Mouse (Mus musculus): ENCODE data around the gene Utrn.

Gene Utrn

DNA sequence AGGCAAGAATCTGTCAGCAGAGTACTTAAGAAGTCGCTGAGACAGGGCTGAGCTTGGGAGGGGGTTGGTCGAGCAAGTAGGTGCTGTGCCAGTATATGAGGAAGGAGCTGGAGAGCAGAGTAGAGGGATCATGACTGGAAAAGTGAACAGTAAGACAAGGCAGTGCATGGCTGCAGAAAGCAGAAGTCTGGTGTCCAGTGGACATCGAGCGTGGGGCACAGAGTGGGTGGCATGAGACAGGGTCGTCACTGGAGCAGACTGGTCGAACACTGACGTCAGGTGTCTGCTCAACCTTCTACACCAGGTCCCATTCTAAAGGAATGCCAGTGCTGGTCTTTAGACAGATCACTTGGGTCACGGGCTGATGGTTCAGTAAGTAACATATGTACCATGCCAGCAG, 371.6 kb downstream of the Utrn start:
- no peak for DNase-seq

DNA sequence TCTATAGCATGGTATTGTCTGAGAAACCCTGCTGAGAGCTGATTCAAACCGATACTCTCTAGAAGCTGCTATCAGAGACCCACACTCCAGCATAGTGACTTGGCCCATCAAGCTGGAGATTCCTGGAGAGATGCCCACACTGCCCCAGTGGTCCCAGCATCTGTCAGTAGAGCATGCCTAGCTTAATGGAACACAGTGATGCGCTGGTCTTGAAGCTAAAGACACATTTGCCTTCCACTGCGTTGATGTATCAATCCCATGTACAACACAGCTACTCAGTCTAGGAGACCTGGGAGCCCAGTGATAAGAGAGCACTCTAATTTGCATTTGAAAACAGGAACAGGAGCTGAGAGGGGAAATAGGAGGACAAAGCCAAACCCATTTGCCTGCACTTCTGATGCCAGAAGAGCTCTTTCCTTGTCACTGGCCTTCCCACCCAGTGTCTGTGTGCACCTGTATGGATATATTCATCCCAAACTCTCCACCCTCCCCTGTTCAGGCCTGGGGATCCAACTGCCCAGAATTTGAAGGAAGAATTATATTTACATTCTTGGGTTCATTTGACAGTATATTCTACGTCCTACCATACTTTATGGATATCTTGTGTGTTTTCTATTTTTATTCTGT, 379.5 kb downstream of the Utrn start:
- DNase-seq, result peak in 1 of 2 experiments; percentile 11

DNA sequence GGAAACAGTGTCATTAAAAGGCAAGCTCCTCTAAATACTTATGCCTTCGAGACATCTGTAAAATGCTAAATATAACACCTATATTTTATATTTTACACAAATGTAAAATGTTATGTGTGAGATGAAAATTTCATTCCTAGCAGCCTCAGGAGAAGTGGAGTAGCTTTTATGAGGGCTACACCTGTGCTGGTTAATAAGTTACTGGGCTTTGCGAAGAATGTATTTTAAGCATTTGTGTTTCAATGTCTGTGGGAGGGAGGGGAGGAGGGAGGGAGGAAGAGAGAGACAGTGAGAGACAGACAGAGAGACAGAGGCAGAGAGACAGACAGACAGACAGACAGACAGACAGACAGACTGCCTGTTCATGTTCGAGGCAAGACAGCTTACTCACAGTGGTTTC, 380.6 kb downstream of the Utrn start:
- no peak for DNase-seq

DNA sequence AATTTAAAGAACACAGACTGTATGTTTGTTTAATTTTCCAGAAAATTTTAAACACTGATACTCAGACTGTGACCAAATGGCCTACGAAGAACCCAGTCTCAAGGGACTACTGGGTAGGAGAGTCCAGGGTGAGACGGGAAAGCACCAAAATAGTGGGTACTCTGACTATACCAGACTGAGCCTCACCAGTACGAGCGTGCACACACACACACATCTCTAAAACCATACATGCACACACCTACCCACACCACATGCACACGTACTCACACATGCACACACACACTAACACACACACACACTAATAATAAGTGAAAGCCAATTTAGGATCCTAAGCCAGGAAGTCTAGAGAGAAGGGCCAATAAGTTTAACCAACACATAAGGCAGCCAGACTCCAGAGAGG, 381.0 kb downstream of the Utrn start:
- DNase-seq, result no peak

DNA sequence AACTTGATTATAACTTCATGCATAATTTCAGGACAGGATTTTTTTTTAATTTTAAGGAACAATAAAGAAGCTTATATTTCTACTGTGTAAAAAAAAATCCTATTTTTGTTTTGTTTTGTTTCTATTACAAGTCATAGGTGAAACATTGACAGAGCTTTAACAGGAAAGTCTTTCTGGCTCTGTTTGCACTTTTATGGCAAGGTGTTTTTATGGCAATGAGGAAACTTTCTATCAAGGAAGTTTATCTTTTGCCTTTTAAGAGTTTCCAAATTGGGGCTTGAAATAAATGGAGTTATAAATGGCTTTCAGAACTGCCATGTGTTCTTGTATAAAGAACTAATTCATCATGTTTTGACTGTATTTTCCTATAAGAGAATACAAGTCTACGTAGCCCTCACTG, 385.7 kb downstream of the Utrn start:
- no peak for DNase-seq

DNA sequence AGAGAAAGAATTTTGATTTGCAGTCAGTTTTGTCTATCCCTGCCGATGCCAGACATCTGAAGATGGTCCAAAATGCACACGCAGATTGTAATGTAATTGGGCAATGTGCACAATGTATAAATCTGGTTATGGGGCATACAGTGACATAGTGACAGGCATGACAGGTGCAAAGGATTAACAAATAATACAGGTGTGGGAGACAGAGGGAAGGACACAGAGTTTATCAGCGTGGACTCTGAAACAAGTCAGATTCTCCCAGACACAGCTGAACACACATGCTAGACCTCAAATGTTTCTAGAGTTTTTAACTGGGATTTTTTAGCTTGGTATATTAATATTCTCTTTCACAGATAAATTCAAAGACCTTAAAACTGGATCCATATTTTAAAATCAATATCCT, 386.2 kb downstream of the Utrn start:
- DNase-seq, result no peak

DNA sequence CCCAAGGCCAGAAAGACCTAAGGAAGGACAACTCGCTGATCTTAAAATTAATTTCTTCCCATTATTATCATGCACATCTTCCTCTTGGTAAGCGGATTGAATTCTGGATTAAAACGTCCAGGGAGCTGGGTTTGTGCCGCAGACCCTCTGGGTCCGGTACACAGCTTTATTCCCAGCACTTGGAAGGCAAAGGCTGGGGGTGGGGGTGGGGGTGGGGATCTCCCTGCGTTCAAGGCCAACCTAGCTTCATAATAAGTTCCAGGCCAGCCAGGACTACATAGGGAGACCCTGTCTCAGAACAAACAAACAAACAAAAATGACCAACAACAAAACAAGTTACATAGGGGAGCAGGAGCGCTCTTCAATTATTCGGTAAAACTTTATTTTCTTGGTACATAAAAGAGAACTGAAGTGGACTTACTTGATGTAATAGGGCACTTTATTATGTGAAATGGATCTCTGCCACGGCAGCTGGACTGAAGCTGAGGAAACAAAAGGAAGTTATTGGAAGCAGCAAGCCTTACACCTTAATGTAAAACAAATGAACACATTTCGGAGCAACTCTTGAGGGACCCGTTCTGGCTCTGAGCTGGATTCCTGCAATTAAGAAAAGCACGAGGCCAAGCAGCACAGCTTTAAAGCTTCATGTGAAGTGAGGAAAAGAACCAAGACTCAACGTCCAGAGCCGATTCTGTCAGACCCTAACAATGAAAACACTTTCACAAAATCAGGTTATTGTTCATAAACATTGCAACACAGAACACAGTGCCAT, 394.1 kb downstream of the Utrn start:
- DNase-seq, result no peak

DNA sequence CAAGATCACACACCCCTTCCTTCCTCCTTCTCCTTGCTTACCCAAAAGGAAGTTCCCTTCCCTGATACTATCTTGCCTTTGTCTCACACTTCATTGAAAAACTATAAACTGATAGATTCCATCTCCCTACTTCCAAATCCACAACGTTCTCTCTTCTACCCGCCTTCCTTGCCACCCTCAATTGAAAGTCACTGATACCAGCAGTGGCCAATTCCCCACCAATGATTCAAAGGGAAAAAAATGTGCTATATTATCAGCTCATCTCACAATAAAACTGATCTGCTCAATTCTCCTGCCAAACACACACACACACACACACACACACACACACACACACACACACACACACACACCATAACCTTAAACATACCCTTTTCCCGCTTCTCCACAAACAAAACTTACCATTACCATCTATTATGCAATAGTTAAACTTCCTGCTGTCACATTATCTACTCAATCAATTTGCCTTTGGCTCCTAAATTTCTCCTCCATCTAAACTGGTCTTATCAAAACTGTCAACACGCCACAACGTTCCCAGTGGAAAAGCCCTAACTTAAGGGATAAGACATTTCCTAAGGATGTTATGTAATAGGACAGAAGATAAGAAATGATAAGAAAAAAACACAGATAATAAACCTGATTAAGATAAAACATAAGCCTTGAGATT, 399.6 kb downstream of the Utrn start:
- DNase-seq, result no peak

DNA sequence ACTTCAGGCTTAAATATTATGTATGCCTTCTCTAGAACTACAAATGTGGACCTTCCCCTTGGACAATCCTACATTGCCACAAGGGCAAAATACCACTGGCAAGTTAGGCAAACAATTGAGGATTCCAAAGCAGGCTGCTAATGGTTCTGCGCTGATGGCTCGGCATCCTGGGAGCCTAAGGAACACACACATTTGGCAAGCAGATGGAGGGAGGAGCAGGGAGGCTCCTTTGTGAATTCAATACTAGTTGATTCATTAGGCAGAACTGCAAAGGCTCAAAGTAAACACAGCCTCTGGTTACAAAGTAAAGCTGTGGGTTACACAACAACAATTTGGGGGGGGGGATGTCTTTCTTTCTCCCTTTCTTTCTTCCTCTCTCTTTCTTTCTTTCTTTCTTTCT, 401.6 kb downstream of the Utrn start:
- DNase-seq, result no peak

DNA sequence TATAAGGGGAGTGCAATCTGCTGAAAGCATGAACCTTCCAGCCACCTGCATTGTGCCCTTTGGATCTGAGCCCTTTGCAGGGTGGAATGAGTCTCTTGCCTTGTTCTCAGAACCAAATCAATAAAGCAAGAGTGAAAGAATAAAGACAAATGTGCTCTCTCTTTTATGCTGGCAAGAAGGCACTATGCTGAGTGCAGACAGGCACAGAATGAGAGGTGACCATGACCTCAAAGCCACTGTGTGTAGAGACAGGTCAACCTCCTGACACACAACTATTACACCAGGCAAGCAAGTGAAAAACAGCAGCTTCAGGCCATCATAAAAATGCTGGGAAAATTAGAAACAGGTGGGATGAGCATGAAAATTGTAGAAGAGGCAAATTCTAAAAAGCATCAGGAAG, 408.2 kb downstream of the Utrn start:
- no peak for DNase-seq

DNA sequence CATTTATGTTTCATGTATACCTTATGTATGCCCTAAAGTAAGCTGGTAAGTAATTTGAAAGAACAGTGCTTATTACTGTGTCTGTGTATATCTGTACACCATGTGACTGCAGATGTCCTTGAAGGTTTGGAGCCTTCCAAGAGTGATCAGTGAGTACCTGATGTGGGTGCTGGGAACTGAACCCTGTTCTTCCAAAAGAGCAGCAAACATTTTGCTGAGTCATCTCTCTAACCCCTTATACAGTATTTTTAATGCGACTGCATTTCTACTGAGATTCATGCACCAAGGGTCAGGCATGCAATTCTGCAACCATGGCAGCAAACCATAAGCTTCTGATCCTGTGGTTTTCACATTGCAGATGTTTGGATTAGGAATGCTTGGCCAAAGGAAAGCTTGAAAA, 412.3 kb downstream of the Utrn start:
- DNase-seq, result no peak

DNA sequence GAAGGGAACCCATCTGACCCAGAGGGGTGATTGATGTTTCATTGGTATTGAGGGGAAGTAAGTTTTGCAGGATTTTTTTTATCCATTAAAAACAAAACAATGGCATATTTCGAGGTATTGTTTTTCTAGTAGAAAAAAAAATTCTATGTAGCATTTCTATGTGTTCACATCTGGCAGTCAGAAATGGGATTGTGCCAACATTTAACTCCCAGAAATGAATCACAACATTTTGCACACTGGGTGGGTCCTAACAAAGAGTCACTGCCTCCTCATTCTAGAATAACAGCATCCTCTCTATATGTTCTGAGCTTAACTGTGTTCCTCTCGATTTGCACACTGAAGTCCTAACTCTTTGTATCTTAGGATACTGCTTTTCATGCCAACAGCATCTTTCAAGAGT, 416.5 kb downstream of the Utrn start:
- DNase-seq, result no peak

DNA sequence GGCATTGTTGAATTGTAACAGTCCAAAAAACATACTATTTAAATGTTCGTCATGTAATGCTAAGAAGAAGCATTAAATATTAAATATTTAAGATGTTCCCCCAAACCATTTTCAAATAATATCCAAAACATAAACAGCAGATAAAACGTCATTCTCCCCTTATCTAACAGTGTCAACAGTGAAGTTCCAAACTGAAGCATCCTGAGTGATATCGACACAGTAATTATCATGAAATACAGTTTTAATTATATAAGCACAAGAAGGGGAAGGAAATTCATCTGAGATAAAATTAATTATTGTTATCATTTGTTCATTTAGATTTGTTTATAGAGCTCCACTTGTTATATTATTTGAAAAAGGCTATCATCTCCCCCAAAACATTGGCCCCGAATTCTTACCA, 425.0 kb downstream of the Utrn start:
- DNase-seq, result no peak

DNA sequence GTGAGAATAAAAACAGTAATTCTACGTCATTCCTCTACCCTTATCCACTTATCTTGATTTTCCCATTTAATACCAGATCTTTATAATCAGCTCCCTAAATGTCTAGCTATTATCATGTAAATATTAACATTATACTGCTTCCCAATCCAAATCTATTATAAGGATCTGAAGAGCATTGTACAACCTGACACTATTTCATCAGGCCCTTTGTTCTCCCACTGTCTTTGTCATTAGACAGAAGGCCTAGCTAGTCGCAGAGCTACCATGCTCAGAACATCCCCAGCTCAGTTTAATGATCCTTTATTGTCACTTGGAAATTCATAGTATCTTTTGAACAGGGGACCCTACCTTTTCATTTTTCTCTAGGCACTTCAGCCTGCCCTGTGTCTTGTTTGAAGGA, 436.0 kb downstream of the Utrn start:
- no peak for DNase-seq

DNA sequence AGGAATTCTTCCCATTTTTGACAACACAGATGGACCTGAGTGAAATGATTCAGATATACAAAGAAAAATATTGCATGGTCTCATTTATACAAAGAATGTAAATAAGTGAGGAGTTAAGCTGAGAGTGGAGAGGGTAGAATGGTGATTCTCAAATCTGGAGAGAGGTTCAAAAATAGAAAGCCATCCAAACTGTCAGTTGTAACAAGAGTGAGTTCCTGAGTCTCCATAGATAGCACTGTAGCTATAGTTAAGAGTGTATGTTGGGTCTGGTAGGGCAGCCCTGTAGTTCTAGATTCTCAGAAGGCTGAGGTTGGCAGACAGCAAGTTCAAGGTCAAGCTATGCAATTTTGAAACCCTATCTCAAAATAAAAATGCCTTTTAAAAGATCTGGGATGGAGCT, 438.8 kb downstream of the Utrn start:
- DNase-seq, result no peak

DNA sequence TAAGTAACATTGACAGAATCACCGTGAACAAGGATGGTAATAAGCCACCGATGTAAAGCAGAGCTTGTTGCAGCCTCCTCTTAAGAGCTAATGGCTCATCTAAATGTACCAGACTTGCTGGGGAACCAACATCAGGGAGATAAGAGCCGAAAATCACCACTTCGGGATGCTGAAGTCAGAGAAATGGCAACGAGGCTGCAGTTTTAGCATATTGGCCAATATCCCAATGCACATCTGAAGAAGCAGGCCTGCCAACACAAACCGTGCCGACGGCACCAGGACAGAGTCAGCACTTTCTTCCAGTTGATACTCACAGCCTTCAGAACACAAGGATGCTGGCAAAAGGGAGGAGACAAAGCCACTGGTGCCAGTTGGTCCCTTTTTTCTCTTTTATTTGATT, 442.3 kb downstream of the Utrn start:
- DNase-seq, result peak; percentile 18 to 19

DNA sequence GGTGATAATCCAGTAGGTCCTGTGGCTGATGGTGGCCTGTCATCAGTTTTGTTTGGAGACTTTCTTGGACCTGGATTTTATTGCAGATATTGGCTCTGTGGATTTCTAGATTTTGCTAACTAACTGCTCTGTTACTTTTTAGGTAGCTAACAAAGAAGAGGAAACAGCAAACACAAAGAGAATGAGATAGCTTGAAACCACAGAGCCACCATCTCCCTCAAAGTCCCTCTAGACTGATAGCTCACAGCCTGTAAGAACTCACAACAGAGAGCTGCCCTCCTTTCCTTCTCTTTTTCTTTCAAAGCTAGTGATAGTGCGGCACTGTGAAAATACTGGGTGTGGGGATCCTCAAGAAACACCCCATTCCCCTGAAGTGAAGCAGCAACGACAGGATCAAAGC, 444.2 kb downstream of the Utrn start:
- DNase-seq, result no peak

DNA sequence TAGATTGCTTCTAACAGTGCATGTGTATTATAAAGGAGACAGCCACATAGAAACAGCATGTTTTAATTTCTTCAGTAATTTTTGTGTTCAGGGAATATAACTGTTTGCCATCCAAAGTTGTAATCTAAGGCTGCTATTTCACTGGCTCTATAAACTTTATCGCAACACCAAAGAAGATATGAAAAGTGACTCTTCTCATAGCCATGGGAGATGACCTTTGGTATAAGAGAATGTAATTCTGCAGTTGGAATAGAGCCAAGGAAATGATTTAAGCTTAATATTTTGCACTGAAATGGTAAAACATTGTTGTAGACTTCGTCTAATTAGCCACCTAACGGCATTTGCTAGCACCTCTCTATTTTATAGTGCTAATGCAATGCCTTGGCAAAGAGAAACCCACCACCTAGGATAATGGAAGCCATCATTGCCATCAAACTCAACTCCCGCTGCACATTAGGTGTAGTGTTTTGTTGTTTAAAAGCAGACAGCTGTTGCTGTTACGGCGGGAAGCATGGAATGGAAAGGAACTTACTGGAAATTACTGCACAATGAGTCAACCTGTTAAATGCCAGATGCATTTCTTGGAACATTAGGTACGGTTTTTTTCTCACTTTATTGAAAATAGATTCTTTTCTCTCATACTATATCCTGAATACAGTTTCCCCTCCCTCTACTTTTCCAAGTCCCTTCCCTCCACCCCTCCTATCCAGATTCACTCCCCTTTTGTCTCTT, 445.0 kb downstream of the Utrn start:
- DNase-seq, result no peak

DNA sequence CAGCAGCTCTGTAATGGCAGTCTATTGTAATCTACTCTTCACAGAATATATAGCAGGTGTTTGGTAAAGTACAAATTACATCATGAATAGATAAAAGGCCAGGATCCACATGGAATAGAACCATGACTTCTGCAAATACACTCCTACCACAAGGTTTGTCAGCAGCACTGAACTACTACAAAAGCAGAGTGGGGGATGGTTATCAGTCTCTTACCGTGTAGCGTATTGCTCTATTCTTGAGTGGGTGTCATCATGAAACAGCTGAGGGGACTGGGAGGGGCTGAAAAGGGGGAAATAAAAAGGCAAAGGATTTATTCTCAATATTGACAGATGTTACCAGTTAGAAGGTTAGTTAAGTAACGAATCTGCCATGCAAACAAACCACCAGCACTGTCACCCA, 454.2 kb downstream of the Utrn start:
- no peak for DNase-seq

DNA sequence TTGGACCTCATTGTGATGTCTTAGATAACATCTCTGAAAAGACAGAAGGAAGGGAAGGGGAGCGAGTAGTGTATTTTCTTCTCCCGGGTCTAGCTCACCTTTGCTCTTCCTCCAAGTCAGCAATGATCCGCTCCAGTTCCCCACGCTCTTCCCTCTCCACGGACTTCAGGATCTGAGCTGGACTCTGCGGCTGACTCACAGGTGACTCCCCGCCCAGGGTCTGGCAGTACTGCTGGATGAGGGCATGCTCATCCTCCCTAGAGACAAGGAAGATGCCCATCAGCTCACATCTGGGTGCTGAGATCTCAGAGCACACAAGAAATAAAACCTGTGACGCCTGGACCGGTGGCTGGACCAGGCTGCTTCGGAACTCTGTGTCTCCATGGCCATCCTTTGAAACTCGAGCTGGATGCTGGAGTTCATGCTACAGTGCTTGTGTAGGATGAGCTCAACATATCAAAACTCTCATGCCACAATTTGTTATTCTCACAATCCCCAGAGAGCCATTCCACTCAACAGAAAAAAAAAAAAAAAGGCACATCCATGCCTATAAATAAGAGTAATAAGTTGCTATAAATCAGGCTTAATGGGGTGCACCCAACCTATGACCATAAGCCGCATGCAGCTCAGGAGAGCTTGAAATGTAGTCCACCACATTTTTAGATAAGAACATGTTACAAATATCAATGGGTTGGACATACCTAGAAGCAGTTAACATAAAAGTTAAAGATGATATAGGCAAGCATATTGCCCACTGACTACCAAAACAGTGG, 462.6 kb downstream of the Utrn start:
- DNase-seq, result no peak

DNA sequence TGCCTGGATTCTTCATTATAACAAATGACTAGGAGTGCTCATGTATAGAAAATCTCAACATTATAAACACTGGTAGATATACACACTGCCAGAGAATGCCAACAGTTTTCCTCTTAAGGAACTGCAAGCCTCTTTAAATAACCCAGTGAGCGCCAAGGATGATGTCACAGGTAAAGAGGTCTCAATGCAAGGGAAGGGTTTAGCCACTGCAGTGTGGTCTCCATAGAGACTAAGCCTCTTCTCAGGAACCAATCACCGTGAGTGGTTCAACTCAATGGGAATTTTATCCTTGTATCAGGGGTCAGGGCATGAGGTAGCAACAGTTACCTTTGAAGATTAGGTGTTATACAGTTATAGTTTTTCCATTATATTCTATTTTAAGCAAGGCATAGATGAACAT, 469.7 kb downstream of the Utrn start:
- DNase-seq, result no peak

DNA sequence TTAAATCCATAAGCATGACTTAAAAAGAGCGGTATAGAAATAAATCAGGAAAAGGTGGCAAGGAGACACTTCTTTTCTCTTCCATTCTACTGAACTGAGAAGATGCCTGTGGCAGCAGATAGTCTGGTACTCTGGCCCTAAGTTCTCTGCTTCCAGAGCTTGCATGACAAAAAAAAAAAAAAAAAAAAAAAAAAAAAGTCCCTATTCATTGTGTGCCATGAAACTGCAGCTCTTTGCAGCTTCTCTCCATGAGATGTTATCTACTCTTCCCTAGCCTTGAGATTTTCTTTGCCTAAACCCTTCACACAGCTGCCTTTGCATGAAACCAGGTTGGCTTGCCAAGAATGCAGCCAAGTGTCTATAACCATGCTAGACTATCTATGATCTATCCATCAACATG, 489.0 kb downstream of the Utrn start:
- no peak for DNase-seq

DNA sequence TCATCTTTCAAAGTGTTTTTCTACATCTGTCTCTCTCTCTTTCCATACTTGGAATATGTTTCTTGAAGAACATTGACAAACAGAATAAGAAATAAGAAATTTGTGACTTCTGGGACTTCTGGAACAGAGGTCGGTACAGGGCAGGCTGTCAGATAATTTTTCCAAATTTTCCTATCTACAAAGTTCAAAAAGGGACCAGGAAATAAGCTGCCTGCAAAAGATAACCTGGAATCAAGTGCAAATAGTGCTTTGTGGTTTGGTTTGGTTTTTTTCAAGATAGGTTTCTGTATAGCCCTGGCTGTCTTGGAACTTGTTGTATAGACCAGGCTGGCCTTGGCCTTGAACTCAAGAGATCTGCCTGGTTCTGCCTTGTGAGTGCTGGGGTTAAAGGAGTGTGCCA, 490.0 kb downstream of the Utrn start:
- DNase-seq, result no peak

All from cerebellum, postnatal 25 days (tissue).